Mouse (Mus musculus): Measurements from ENCODE around the gene Gas2l2. TPM values are rescaled to one million over a fixed set of nuclear protein-coding genes. Genes with fewer than 3 reads are reported as not detected.

Gene Gas2l2
- polyA plus RNA-seq, 1 experiment from 2014 or later, result 0.06 TPM

DNA sequence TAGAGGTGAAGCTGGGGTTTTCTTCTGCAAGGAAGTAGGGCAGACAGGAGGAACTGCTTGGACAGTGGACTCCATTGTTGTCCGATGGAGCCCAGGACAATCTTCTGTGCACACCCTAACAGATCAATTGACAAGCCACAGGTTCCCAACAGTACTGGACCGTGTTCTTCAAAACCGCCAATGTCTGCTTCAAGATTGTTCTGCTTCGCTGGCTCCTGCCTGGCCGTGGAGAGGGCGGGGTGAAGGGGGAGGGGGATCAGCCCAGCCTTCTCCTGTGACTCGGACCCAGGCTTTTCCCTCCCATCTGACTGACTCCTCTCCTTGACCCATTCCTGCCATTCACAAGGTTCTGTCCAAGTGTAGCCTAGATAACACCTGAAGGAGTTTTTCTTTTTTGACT lies 28.0 kb upstream of the Gas2l2 start:
- Histone ChIP-seq H3K36me3 (no peaks in the 10 kb centered on the region), H3K27me3 (peaks cover 14% of the 10 kb centered on the region), H3K9ac (no peak overlapping the region), H3K27ac (no peak overlapping the region), H3K4me2 (replicated peaks) (no peak overlapping the region), H3K9me3 (no peaks in the 10 kb centered on the region), H3K4me1 (peaks cover 5% of the 10 kb centered on the region), H3K4me3 (no peak overlapping the region)
- ATAC-seq (ENCODE audit: insufficient number of reproducible peaks, insufficient read depth, low FRiP score, low TSS enrichment), result no peak
- WGBS, result 25% methylated on average over 7 of the region's 7 CpGs

DNA sequence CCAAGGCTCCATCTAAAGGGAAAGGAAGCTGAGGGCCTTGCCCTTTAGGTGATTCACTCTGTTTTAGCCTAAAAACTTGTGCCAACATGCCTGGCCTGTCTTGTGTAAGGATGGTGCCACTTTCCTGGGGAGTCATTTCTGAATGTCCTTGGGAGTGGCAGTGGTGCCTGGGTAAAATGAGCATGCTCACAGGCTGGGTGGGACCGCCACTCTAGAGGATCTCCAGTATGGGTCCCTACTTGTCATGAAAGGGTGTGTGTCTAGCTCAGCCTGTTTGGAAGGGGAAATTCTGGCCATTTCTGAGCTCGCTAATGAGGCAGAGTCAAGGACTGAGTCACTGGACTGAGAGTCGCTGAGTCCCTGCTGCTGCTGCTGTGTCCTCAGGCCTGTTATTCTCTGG lies 26.4 kb upstream of the Gas2l2 start:
- peaks cover 5% of the 10 kb centered on the region for H3K4me1 ChIP-seq
- ATAC-seq (ENCODE audit: insufficient number of reproducible peaks, insufficient read depth, low FRiP score, low TSS enrichment), result no peak
- no peak overlapping the region for H3K27ac ChIP-seq
- no peak overlapping the region for H3K9ac ChIP-seq
- no peaks in the 10 kb centered on the region for H3K9me3 ChIP-seq
- WGBS, result 63% methylated on average over 3 of the region's 3 CpGs
- H3K4me2 ChIP-seq (replicated peaks), result no peak overlapping the region
- peaks cover 5% of the 10 kb centered on the region; the same call in 1 of the 2 replicates for H3K27me3 ChIP-seq
- H3K4me3 ChIP-seq, result no peak overlapping the region
- no peaks in the 10 kb centered on the region for H3K36me3 ChIP-seq

DNA sequence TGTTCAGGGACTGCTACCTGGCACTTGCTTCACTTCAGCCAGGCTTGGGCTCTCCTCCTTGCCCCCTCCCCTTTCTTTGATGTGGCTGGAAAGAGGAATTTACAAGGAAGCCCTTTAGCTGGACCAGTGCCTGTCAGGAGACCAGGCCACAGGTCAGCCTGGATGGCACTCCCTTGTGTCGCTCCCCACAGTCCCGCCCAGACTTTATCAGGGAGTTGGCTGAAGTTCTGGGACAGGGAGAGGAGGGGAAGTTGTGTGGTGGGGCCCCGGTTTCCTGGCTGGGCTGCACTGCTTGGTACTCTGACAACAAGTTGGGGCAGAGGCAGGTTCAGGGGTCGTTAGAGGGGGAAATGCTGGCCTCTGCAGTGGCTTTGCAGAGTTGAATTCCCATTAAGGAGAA lies 25.3 kb upstream of the Gas2l2 start:
- no peak for ATAC-seq (ENCODE audit: insufficient number of reproducible peaks, insufficient read depth, low FRiP score, low TSS enrichment)
- Histone ChIP-seq H3K9me3 (no peaks in the 10 kb centered on the region), H3K9ac (no peak overlapping the region), H3K4me1 (peaks cover 5% of the 10 kb centered on the region), H3K4me2 (replicated peaks) (no peak overlapping the region), H3K27ac (no peak overlapping the region), H3K36me3 (no peaks in the 10 kb centered on the region), H3K4me3 (no peak overlapping the region), H3K27me3 (no peaks in the 10 kb centered on the region)
- WGBS, result 19% methylated on average over 4 of the region's 4 CpGs

DNA sequence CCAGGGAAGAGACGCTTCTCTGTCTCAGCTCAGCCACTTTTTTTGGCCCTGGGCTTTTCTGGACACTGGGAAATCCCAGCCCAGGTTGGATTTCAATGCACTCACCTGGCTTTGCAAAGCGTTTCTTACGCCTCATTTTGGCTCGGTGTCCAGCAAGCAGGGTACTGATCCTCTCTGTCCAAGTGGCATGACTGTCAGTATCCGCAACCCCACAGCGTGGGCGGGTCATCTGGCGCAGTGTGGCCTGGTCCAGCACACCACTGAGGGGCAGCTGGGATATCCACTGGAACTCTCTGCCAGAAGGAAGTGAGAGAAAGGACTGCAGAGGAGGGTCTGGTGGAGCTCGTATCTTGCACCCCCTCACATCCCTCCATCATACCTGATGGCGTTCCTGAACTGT lies 22.0 kb upstream of the Gas2l2 start:
- 81% methylated on average over 10 of the region's 10 CpGs for WGBS
- Histone ChIP-seq H3K9me3 (no peaks in the 10 kb centered on the region), H3K27me3 (peaks cover 6% of the 10 kb centered on the region), H3K4me1 (peaks cover 20% of the 10 kb centered on the region), H3K9ac (no peak overlapping the region), H3K36me3 (no peaks in the 10 kb centered on the region), H3K4me3 (no peak overlapping the region), H3K27ac (no peak overlapping the region), H3K4me2 (replicated peaks) (no peak overlapping the region)
- no peak for ATAC-seq (ENCODE audit: insufficient number of reproducible peaks, insufficient read depth, low FRiP score, low TSS enrichment)

DNA sequence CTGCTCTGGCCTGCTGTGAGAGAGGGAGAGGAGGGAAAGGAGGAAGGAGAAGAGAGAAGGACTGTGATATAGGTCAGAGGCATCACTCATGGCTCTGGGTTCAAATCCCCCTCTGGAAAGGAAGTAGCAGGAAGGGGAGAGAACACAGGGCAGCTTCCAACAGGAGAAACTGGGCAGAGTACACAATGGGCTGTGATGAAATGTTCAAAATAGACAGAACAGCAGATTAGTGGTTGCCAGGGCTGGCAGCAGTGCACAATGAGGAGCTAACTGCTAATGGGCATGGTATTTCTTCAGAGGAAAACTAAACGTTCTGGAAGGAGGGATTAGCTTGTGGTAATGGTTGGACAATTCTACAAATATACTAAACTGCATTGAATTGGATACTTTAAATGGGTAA lies 21.3 kb upstream of the Gas2l2 start:
- H3K9ac ChIP-seq, result no peak overlapping the region
- H3K27ac ChIP-seq, result no peak overlapping the region
- peaks cover 20% of the 10 kb centered on the region for H3K4me1 ChIP-seq
- H3K27me3 ChIP-seq, result peaks cover 8% of the 10 kb centered on the region
- H3K4me3 ChIP-seq, result no peak overlapping the region
- no peaks in the 10 kb centered on the region for H3K9me3 ChIP-seq
- no peaks in the 10 kb centered on the region for H3K36me3 ChIP-seq
- no peak overlapping the region for H3K4me2 ChIP-seq (replicated peaks)
- 32% methylated on average over 1 of the region's 1 CpGs for WGBS
- ATAC-seq (ENCODE audit: insufficient number of reproducible peaks, insufficient read depth, low FRiP score, low TSS enrichment), result no peak

DNA sequence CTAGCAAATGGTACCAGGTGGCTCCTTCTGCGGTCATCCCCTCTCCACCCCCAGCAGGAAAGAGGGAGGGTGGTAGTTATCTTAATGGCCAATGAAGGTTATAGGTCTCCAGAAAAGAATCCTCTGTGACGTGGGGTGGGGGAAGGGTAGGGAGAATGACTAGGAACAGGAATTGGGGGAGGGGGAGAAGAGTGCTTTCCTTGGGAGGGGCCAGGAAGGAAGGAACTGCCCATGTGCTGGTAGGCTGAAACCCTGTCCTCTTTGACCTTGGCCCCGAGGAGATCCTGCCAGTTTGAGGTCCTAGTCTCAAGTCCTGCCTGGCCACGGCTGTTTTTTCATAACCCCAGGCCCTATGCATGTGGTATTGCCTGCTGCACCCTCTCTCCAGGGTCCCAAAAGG lies 20.0 kb upstream of the Gas2l2 start:
- no peak for ATAC-seq (ENCODE audit: insufficient number of reproducible peaks, insufficient read depth, low FRiP score, low TSS enrichment)

DNA sequence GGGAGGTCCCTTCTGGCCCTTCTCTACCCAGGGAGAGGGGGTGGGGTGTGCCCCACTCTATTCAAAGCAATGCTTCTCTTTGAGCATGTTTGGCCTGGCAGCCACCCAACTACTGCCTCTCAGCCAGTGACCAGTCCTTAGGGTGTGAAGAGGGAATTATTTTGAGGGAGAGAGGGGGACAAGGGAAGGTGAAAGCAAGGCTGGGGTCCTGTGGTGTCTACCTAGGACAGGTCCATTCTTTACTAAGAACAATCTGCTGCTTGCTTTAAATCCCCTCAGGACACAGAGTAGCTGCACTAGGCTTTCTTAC lies 19.6 kb upstream of the Gas2l2 start:
- H3K9ac ChIP-seq, result no peak overlapping the region
- H3K4me2 ChIP-seq (replicated peaks), result no peak overlapping the region
- H3K9me3 ChIP-seq, result no peaks in the 10 kb centered on the region
- peak overlapping the region; percentile 50; the same call in 1 of the 2 replicates for H3K27ac ChIP-seq
- peaks cover 22% of the 10 kb centered on the region for H3K4me1 ChIP-seq
- H3K27me3 ChIP-seq, result peaks cover 25% of the 10 kb centered on the region
- H3K36me3 ChIP-seq, result no peaks in the 10 kb centered on the region
- no peak overlapping the region for H3K4me3 ChIP-seq
- ATAC-seq (ENCODE audit: insufficient number of reproducible peaks, insufficient read depth, low FRiP score, low TSS enrichment), result no peak

More for the DNA sequence above, 20.0 kb upstream of the Gas2l2 start:
- H3K4me2 ChIP-seq (replicated peaks), result no peak overlapping the region
- H3K9me3 ChIP-seq, result no peaks in the 10 kb centered on the region
- H3K4me3 ChIP-seq, result no peak overlapping the region
- no peaks in the 10 kb centered on the region for H3K36me3 ChIP-seq
- peaks cover 22% of the 10 kb centered on the region for H3K4me1 ChIP-seq
- no peak overlapping the region for H3K27ac ChIP-seq
- 18% methylated on average over 4 of the region's 4 CpGs for WGBS
- H3K9ac ChIP-seq, result no peak overlapping the region
- H3K27me3 ChIP-seq, result peaks cover 21% of the 10 kb centered on the region

DNA sequence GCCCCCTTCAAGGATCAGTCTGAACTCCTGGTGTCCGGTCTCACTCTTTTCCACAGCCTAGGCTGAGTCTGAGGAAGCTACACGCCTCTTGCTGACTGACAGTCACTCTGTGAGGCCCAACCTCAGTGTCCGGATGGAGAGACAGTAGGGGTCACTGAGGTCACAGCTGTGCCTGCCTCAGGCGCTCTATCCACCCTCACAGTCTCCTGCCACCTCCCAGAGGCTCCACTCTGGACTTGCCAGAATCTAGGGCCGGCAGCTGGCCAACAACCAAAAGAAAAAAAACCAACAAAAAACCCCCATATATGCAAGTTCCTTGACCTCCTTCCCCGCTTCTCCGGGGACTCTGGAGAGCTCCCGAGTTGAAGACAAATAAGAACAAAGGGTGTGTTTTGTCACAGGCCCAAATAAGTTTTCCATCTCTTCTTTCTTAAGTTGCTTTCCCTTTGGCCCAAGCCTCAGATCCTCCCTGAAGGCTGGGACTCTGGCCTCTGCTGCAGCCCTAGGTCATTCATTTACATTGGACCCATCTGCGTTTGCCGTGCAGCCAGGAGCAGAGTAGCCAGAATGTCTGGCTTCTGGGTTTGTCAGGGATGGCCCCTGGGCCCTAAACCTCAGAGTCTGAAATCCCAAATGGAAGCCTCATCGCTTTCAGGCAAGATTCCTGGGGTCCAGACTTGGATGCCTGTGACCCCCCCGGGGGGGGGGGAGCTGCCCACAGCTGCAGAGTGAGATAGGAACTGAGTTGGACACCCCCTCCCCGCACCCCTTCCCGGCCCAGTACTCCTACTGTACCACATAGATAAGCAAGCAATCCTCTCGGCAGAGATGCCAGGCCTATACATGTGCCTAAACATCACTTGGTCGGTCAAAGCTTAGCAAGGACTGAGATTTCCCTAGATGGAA lies 19.0 kb upstream of the Gas2l2 start:
- ATAC-seq (ENCODE audit: insufficient number of reproducible peaks, insufficient read depth, low FRiP score, low TSS enrichment), result no peak
- H3K4me2 ChIP-seq (replicated peaks), result no peak overlapping the region
- WGBS, result 26% methylated on average over 16 of the region's 16 CpGs
- no peaks in the 10 kb centered on the region for H3K9me3 ChIP-seq
- H3K9ac ChIP-seq, result no peak overlapping the region; the same call in 1 of the 2 replicates
- H3K36me3 ChIP-seq, result no peaks in the 10 kb centered on the region
- H3K4me3 ChIP-seq, result no peak overlapping the region
- peaks cover 22% of the 10 kb centered on the region for H3K4me1 ChIP-seq
- H3K27ac ChIP-seq, result peak overlapping the region; percentile 50
- H3K27me3 ChIP-seq, result peaks cover 31% of the 10 kb centered on the region

DNA sequence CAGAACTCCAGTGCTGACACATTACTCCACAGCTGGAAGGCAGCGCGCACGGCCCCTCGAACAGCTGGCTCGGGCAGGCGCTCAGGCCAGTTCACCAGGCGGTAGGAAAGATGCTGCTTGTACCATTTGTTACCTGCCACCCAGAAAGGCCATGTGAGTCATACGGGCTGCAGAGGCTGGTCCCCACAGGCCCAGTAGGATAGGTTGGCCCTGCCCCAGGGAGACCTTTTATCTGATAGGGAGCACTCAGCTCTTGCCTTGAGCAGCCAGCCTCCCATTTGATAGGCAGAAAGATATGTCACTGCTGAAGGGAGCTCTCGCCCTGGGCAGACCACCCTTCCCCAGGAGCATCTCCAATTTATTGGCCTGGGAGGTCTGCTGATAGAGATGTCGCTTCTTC lies 18.4 kb upstream of the Gas2l2 start:
- no peak overlapping the region for H3K27ac ChIP-seq
- 57% methylated on average over 10 of the region's 10 CpGs for WGBS
- H3K27me3 ChIP-seq, result peaks cover 38% of the 10 kb centered on the region
- peaks cover 25% of the 10 kb centered on the region for H3K4me1 ChIP-seq
- no peaks in the 10 kb centered on the region for H3K9me3 ChIP-seq
- H3K4me3 ChIP-seq, result no peak overlapping the region
- no peaks in the 10 kb centered on the region for H3K36me3 ChIP-seq
- no peak overlapping the region for H3K4me2 ChIP-seq (replicated peaks)
- no peak for ATAC-seq (ENCODE audit: insufficient number of reproducible peaks, insufficient read depth, low FRiP score, low TSS enrichment)
- no peak overlapping the region for H3K9ac ChIP-seq

DNA sequence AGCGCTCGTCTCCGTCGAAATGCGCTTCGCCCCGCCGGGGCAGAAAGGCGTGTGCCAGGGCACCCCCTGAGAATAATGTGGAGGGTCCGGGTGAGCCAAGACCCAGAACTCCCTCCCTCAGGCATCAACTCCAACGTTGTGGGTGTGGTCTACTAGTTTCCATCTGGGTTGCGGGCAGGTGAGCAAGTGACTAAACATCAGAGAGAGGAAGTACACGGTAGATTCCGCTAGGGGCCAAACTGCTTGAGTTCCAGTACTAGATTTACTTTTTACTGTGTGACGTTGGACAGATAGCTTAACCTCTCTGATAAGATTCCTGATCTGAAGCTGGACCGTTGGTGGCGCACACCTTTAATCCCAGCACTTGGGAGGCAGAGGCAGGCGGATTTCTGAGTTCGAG lies 15.7 kb upstream of the Gas2l2 start:
- no peak for ATAC-seq (ENCODE audit: insufficient number of reproducible peaks, insufficient read depth, low FRiP score, low TSS enrichment)
- H3K9me3 ChIP-seq, result no peaks in the 10 kb centered on the region
- 25% methylated on average over 19 of the region's 19 CpGs for WGBS
- H3K36me3 ChIP-seq, result no peaks in the 10 kb centered on the region
- 0 out of 2 replicates have a peak overlapping the region, but pooled peaks have one; percentile 5 for H3K9ac ChIP-seq
- peaks cover 25% of the 10 kb centered on the region for H3K4me1 ChIP-seq
- no peak overlapping the region for H3K27ac ChIP-seq
- peaks cover 56% of the 10 kb centered on the region for H3K27me3 ChIP-seq
- H3K4me3 ChIP-seq, result 0 out of 2 replicates have a peak overlapping the region, but pooled peaks have one; percentile 2
- peak overlapping the region; percentile 42 for H3K4me2 ChIP-seq (replicated peaks)

DNA sequence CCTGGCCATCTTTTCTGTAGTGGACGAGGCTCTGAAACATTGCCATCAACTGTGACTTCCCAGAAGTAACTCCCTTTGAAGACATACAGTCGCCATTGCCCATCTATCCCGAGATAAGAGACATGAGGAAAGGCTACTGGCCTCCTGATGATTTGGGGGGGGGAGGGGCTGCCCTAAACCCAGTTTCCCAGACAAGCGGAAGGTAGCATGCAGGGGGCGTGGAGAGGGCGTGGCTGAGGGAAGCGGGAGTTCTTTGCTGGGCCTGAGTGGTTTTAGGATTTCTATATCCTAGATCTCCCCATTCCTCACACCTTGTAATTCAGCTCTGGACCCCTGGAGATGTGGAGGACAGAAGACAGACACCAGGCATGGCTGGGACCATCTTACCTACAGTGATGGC lies 14.6 kb upstream of the Gas2l2 start:
- Histone ChIP-seq H3K36me3 (no peaks in the 10 kb centered on the region), H3K27me3 (peaks cover 56% of the 10 kb centered on the region), H3K4me2 (replicated peaks) (no peak overlapping the region), H3K4me1 (peaks cover 19% of the 10 kb centered on the region), H3K9me3 (no peaks in the 10 kb centered on the region), H3K4me3 (no peak overlapping the region), H3K9ac (no peak overlapping the region), H3K27ac (no peak overlapping the region)
- no peak for ATAC-seq (ENCODE audit: insufficient number of reproducible peaks, insufficient read depth, low FRiP score, low TSS enrichment)
- 7% methylated on average over 7 of the region's 7 CpGs for WGBS

DNA sequence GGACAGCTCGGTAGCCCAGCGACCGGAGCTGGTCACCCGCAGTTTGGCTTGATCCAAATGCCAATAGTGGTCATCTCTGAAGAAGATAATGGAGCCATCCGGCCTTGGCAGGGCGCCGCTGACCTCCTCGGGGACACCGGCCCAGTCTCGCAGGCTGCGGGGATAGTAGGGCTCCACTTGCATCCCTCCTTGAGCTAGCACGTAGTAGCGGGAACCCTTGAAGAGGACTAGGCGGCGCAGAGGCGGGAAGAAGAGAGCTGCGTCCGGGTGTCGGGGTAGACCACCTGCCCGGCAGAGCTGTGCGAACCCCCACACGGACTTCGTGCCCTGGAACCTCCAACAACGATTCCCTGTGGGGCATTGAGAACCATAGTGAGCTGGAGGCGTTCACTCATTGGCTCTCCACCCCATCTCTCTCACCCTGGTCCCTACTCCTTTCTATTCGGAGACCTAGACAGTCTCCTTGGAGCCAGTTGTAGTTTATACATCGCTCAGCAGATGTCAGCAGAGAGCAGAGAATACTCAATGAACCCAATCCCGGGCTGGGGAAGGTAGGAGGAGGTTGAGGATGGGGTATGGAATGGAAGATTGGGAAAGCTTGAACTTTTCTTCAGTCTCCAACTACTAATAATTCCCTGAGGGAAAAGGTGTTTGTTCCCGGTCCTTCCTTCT lies 13.5 kb upstream of the Gas2l2 start:
- Histone ChIP-seq H3K9me3 (no peaks in the 10 kb centered on the region), H3K27me3 (peaks cover 56% of the 10 kb centered on the region), H3K27ac (no peak overlapping the region), H3K4me2 (replicated peaks) (peak overlapping the region; percentile 40), H3K4me3 (0 out of 2 replicates have a peak overlapping the region, but pooled peaks have one; percentile 13), H3K4me1 (peaks cover 10% of the 10 kb centered on the region; the same call in 1 of the 2 replicates), H3K9ac (no peak overlapping the region), H3K36me3 (no peaks in the 10 kb centered on the region)
- ATAC-seq (ENCODE audit: insufficient number of reproducible peaks, insufficient read depth, low FRiP score, low TSS enrichment), result no peak
- WGBS, result 12% methylated on average over 29 of the region's 29 CpGs
